Mouse (Mus musculus): ENCODE data around the gene Sh2d3c.

DNA sequence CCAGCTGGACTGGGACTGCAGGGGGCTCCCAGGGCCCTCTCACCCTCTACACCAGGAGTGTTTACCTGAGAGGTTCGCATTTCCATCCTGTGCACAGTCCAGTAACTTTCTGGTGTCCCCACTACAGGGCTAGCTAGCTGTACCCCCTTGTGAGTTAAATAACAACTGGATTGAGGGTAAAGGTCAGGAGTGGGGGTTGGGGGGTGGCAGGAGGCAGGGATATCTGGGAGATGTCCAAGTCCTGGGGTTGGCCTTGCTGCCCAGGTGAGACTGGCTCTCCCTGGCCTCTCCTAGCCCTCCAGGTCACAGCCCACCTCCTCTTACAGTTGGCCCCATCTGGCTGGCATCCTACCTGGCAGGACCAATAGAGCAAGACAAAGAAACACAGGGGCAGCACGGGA lies 16.8 kb upstream of the Sh2d3c start, which contains the start of gene Fpgs:
- no peak for TF ChIP-seq CTCF (IDR thresholded peaks at IDR 0.05; ENCODE audit: low read depth, low read length)
- TF ChIP-seq GATA2 (IDR thresholded peaks at IDR 0.05; ENCODE audit: borderline replicate concordance, low read depth, low read length) = no peak
- no peak for TF ChIP-seq TAL1 (conservative IDR thresholded peaks at IDR 0.05; ENCODE audit: low read depth, low read length)
- TF ChIP-seq POLR2AphosphoS5 (IDR thresholded peaks at IDR 0.05; ENCODE audit: insufficient replicate concordance, low read depth, low read length) = no peak
- TF ChIP-seq GATA1 (IDR thresholded peaks at IDR 0.05; ENCODE audit: borderline replicate concordance, low read length) = no peak

All from G1E (cell line).